Mouse (Mus musculus): Measurements from ENCODE around the gene Bloc1s1. TPM values are rescaled to one million over a fixed set of nuclear protein-coding genes. Genes with fewer than 3 reads are reported as not detected.

Gene Bloc1s1
- total and polyA plus RNA-seq, 3 experiments: 181 to 234 (median 201) TPM

- Histone ChIP-seq H3K9ac (ENCODE audit: low read depth, low read length) (peak overlapping the region; percentile 50), H3K79me2 (replicated peaks; ENCODE audit: control insufficient read depth, insufficient read depth, low read length) (no peaks in the 10 kb centered on the region), H3K4me3 (peak overlapping the region; percentile 62), H3K4me1 (ENCODE audit: control insufficient read depth, insufficient read depth, low read length) (peaks cover 6% of the 10 kb centered on the region), H3K27me3 (ENCODE audit: control insufficient read depth, insufficient read depth, low read length) (no peaks in the 10 kb centered on the region), H3K27ac (peak overlapping the region; percentile 83), H3K36me3 (ENCODE audit: control insufficient read depth, insufficient read depth, low read length) (no peaks in the 10 kb centered on the region)
- WGBS: 29% methylated on average over 7 of the region's 7 CpGs
- intact Hi-C loops (cut with DNase I): no loop called here
- TF ChIP-seq POLR2A (IDR thresholded peaks at IDR 0.05; ENCODE audit: insufficient read depth, low read depth, low read length): no peak
- TF ChIP-seq CTCF (IDR thresholded peaks at IDR 0.05): peak; percentile 61
- TF ChIP-seq EP300 (IDR thresholded peaks at IDR 0.05; ENCODE audit: insufficient read depth, low read depth, low read length): no peak
- peak; percentile 24 to 40 for DNase-seq
Measured at GRCm38 (mm10) chr10:128934997-128935787, 11.4 kb upstream of the Bloc1s1 start.

- no peaks in the 10 kb centered on the region for H3K36me3 ChIP-seq (ENCODE audit: control insufficient read depth, insufficient read depth, low read length)
- H3K27me3 ChIP-seq (ENCODE audit: control insufficient read depth, insufficient read depth, low read length): no peaks in the 10 kb centered on the region
- H3K9ac ChIP-seq (ENCODE audit: low read depth, low read length): peak overlapping the region; percentile 19
- intact Hi-C loops (cut with DNase I): no loop called here
- H3K27ac ChIP-seq: peak overlapping the region; percentile 83
- peaks cover 8% of the 10 kb centered on the region for H3K4me1 ChIP-seq (ENCODE audit: control insufficient read depth, insufficient read depth, low read length)
- peak overlapping the region; percentile 62 for H3K4me3 ChIP-seq
- H3K79me2 ChIP-seq (replicated peaks; ENCODE audit: control insufficient read depth, insufficient read depth, low read length): no peaks in the 10 kb centered on the region
- TF ChIP-seq EP300 (IDR thresholded peaks at IDR 0.05; ENCODE audit: insufficient read depth, low read depth, low read length) (no peak), CTCF (IDR thresholded peaks at IDR 0.05) (no peak), POLR2A (IDR thresholded peaks at IDR 0.05; ENCODE audit: insufficient read depth, low read depth, low read length) (no peak)
- DNase-seq: peak in 1 of 2 experiments; percentile 32
- WGBS: 3% methylated on average over 21 of the region's 21 CpGs
Measured at GRCm38 (mm10) chr10:128933976-128934721, 10.3 kb upstream of the Bloc1s1 start.

GRCm38 (mm10) chr10:128933574-128933973 lies 9.7 kb upstream of the Bloc1s1 start, which contains the start of gene Itga7:
Itga7 (plus strand) TSS chr10:128933818.
- peak; percentile 68 to 70 for DNase-seq
- Histone ChIP-seq H3K4me3 (peak within 1 kb of the TSS; percentile 62), H3K9ac (ENCODE audit: low read depth, low read length) (peak within 1 kb of the TSS; percentile 68), H3K79me2 (replicated peaks; ENCODE audit: control insufficient read depth, insufficient read depth, low read length) (no peaks in the 10 kb centered on the region), H3K27me3 (ENCODE audit: control insufficient read depth, insufficient read depth, low read length) (no peaks in the 10 kb centered on the region), H3K27ac (peak within 1 kb of the TSS; percentile 89), H3K4me1 (ENCODE audit: control insufficient read depth, insufficient read depth, low read length) (peaks cover 8% of the 10 kb centered on the region), H3K36me3 (ENCODE audit: control insufficient read depth, insufficient read depth, low read length) (no peaks in the 10 kb centered on the region)
- intact Hi-C loops (cut with DNase I): no loop called here
- 2% methylated on average over 26 of the region's 26 CpGs for WGBS
- TF ChIP-seq EP300 (IDR thresholded peaks at IDR 0.05; ENCODE audit: insufficient read depth, low read depth, low read length) (no peak), POLR2A (IDR thresholded peaks at IDR 0.05; ENCODE audit: insufficient read depth, low read depth, low read length) (peak; percentile 76)

- no peaks in the 10 kb centered on the region for H3K27me3 ChIP-seq (ENCODE audit: control insufficient read depth, insufficient read depth, low read length)
- WGBS: 34% methylated on average over 2 of the region's 2 CpGs
- no peaks in the 10 kb centered on the region for H3K79me2 ChIP-seq (replicated peaks; ENCODE audit: control insufficient read depth, insufficient read depth, low read length)
- TF ChIP-seq EP300 (IDR thresholded peaks at IDR 0.05; ENCODE audit: insufficient read depth, low read depth, low read length) (no peak), POLR2A (IDR thresholded peaks at IDR 0.05; ENCODE audit: insufficient read depth, low read depth, low read length) (0 out of 2 replicates have a peak, but pooled peaks have one; percentile 11), CTCF (IDR thresholded peaks at IDR 0.05) (no peak)
- H3K9ac ChIP-seq (ENCODE audit: low read depth, low read length): no peak overlapping the region
- intact Hi-C loops (cut with DNase I): no loop called here
- H3K4me1 ChIP-seq (ENCODE audit: control insufficient read depth, insufficient read depth, low read length): peaks cover 10% of the 10 kb centered on the region
- peak; percentile 36 to 55 for DNase-seq
- H3K36me3 ChIP-seq (ENCODE audit: control insufficient read depth, insufficient read depth, low read length): no peaks in the 10 kb centered on the region
- peak overlapping the region; percentile 89 for H3K27ac ChIP-seq
- no peak overlapping the region for H3K4me3 ChIP-seq
Measured at GRCm38 (mm10) chr10:128931441-128931840, 7.6 kb upstream of the Bloc1s1 start.

GRCm38 (mm10) chr10:128929638-128930378 lies 6.0 kb upstream of the Bloc1s1 start:
- no peak for DNase-seq
- Histone ChIP-seq H3K79me2 (replicated peaks; ENCODE audit: control insufficient read depth, insufficient read depth, low read length) (no peaks in the 10 kb centered on the region), H3K4me3 (no peak overlapping the region), H3K4me1 (ENCODE audit: control insufficient read depth, insufficient read depth, low read length) (peaks cover 9% of the 10 kb centered on the region), H3K36me3 (ENCODE audit: control insufficient read depth, insufficient read depth, low read length) (no peaks in the 10 kb centered on the region), H3K27ac (peak overlapping the region; percentile 27), H3K27me3 (ENCODE audit: control insufficient read depth, insufficient read depth, low read length) (no peaks in the 10 kb centered on the region), H3K9ac (ENCODE audit: low read depth, low read length) (no peak overlapping the region)
- TF ChIP-seq POLR2A (IDR thresholded peaks at IDR 0.05; ENCODE audit: insufficient read depth, low read depth, low read length) (no peak), EP300 (IDR thresholded peaks at IDR 0.05; ENCODE audit: insufficient read depth, low read depth, low read length) (no peak), CTCF (IDR thresholded peaks at IDR 0.05) (no peak)
- WGBS: 51% methylated on average over 7 of the region's 7 CpGs
- intact Hi-C loops (cut with DNase I): no loop called here
